In genomic region chr8:120393871-120394275, GRCm38 (mm10) we compare ENCODE assay signal across 9 mouse cellular contexts.
DNase-seq lines count a peak whose midpoint lies in the region; ATAC-seq and TF ChIP-seq lines count a peak whose summit lies in the region.
"Had no signal": no experiment of that assay in that cellular context is flagged by ENCODE, and none has a peak within 500 bp of the region (broad histone marks: within the 10 kb centered on the region; RNA-seq: fewer than 3 reads in every experiment).

No protein-coding gene starts in this region.

- H3K9me3 ChIP-seq in kidney, embryonic 16.5 days (ENCODE audit: low read length), result no peaks in the 10 kb centered on the region
- no peaks in the 10 kb centered on the region for H3K9me3 ChIP-seq in forebrain, embryonic 16.5 days (ENCODE audit: control insufficient read depth, low read length)
- H3K9me3 ChIP-seq: limb, embryonic 13.5 days had no signal

- no peak for TF ChIP-seq POLR2A in brain, embryonic 14.5 days (IDR thresholded peaks at IDR 0.05; ENCODE audit: borderline replicate concordance, extremely low read depth, insufficient read depth, insufficient read length, poor library complexity, severe bottlenecking)

- no peak for ATAC-seq in kidney, embryonic 16.5 days (ENCODE audit: low FRiP score, low TSS enrichment)
- peak; percentile 67 for ATAC-seq in forebrain, embryonic 16.5 days

- no peak overlapping the region for H3K4me3 ChIP-seq in kidney, embryonic 16.5 days (ENCODE audit: low read length)
- H3K4me3 ChIP-seq in forebrain, embryonic 16.5 days (replicated peaks; ENCODE audit: low read length), result no peak overlapping the region
- H3K4me3 ChIP-seq: limb, embryonic 13.5 days had no signal

- no peaks in the 10 kb centered on the region for H3K36me3 ChIP-seq in kidney, embryonic 16.5 days (ENCODE audit: insufficient read depth, low read length)
- H3K36me3 ChIP-seq in forebrain, embryonic 16.5 days (ENCODE audit: control insufficient read depth, insufficient read depth), result no peaks in the 10 kb centered on the region
- H3K36me3 ChIP-seq: limb, embryonic 13.5 days had no signal

- intact Hi-C loops in left cerebral cortex, postnatal 36 days (cut with DNase I), result no loop called here

- no peak overlapping the region for H3K9ac ChIP-seq in kidney, embryonic 16.5 days (replicated peaks; ENCODE audit: low read length)
- no peak overlapping the region for H3K9ac ChIP-seq in forebrain, embryonic 16.5 days (replicated peaks; ENCODE audit: low read depth, low read length)
- H3K9ac ChIP-seq: limb, embryonic 13.5 days had no signal

- no peak overlapping the region for H3K4me2 ChIP-seq in kidney, embryonic 16.5 days (replicated peaks; ENCODE audit: low read depth, low read length)
- H3K4me2 ChIP-seq in forebrain, embryonic 16.5 days (ENCODE audit: low read length), result no peak overlapping the region
- H3K4me2 ChIP-seq: limb, embryonic 13.5 days had no signal

- WGBS in kidney, embryonic 16.5 days, result 74% methylated on average over 9 of the region's 9 CpGs
- 53% methylated on average over 9 of the region's 9 CpGs for WGBS in forebrain, embryonic 16.5 days

- H3K4me1 ChIP-seq in kidney, embryonic 16.5 days (ENCODE audit: insufficient read depth, low read length), result peaks cover 34% of the 10 kb centered on the region
- H3K4me1 ChIP-seq in forebrain, embryonic 16.5 days (replicated peaks; ENCODE audit: control insufficient read depth, insufficient read depth, low read length), result peaks cover 51% of the 10 kb centered on the region

- H3K27ac ChIP-seq in kidney, embryonic 16.5 days (ENCODE audit: low read length), result no peak overlapping the region
- H3K27ac ChIP-seq in forebrain, embryonic 16.5 days (ENCODE audit: low read length), result peak overlapping the region; percentile 84
- H3K27ac ChIP-seq: limb, embryonic 13.5 days had no signal

- H3K27me3 ChIP-seq in kidney, embryonic 16.5 days (ENCODE audit: insufficient read depth, low read length), result peaks cover 11% of the 10 kb centered on the region
- H3K27me3 ChIP-seq in forebrain, embryonic 16.5 days (replicated peaks; ENCODE audit: control insufficient read depth, insufficient read depth, low read length), result no peaks in the 10 kb centered on the region

- no peak for TF ChIP-seq CTCF in brain, embryonic 14.5 days (IDR thresholded peaks at IDR 0.05; ENCODE audit: borderline replicate concordance, extremely low read depth, insufficient read depth, insufficient read length)

- DNase-seq in kidney, postnatal 25 days, result peak; percentile 24 to 69
- peak; percentile 85 for DNase-seq in brain, embryonic 14.5 days (ENCODE audit: low read depth)
- DNase-seq in left cerebral cortex, postnatal 36 days (ENCODE audit: low spot score in 2 of 2), result peak; percentile 52 to 62
- DNase-seq in MN1 (ENCODE audit: low spot score), result no peak
- no peak for DNase-seq in thymus, postnatal 25 days
- no peak for DNase-seq in kidney, adult 18-20 months

Comparison
In these comparisons a context has a peak if more than half of its experiments do, and no peak if none do; other contexts are left out.
1. DNase-seq: peak in kidney, postnatal 25 days (2 of 2), brain, embryonic 14.5 days (single experiment) and left cerebral cortex, postnatal 36 days (2 of 2); none in MN1 (single experiment), thymus, postnatal 25 days (single experiment) and kidney, adult 18-20 months (single experiment).